Mouse (Mus musculus): ENCODE results near the gene Nfatc2ip. TPM values are rescaled to one million over a fixed set of nuclear protein-coding genes. Genes with fewer than 3 reads are reported as not detected.
A peak's percentile ranks its signal among the peaks of the same experiment; 100 is the strongest.

The Nfatc2ip gene
- polyA plus RNA-seq, 2 experiments, result 3.0 to 7.1 TPM

GRCm38 (mm10) chr7:126340896-126341295 is 55.6 kb downstream of the Nfatc2ip start:
- 23% methylated on average over 6 of the region's 6 CpGs for WGBS (ENCODE audit: insufficient replicate concordance)
- Histone ChIP-seq H3K36me3 (replicated peaks; ENCODE audit: control insufficient read depth, insufficient read depth, low read depth) (no peaks in the 10 kb centered on the region), H3K4me2 (ENCODE audit: low read depth) (no peak overlapping the region), H3K27me3 (ENCODE audit: control insufficient read depth, insufficient read depth, low read length) (no peaks in the 10 kb centered on the region), H3K4me1 (replicated peaks; ENCODE audit: control insufficient read depth in 2 of 2, insufficient read depth in 2 of 2, low read length in 1 of 2) (peaks cover 0 to 4% of the 10 kb centered on the region in 2 experiments; a peak in 1 of 4 replicates), H3K9ac (replicated peaks) (no peak overlapping the region), H3K4me3 (ENCODE audit: insufficient read depth in 1 of 2, low read depth in 2 of 2, low read length in 2 of 2) (no peak overlapping the region), H3K27ac (no peak overlapping the region), H3K9me3 (ENCODE audit: control insufficient read depth, low read length) (no peaks in the 10 kb centered on the region)
- TF ChIP-seq CTCF (IDR thresholded peaks at IDR 0.05; ENCODE audit: low read depth), result no peak
- TF ChIP-seq EP300 (IDR thresholded peaks at IDR 0.05; ENCODE audit: low read depth), result no peak
- DNase-seq (ENCODE audit: low read depth in 3 of 3, low spot score in 3 of 3) (no peak), ATAC-seq (ENCODE audit: insufficient read depth) (no peak)

GRCm38 (mm10) chr7:126340206-126340618 is 56.3 kb downstream of the Nfatc2ip start:
- Histone ChIP-seq H3K27ac (no peak overlapping the region), H3K9me3 (ENCODE audit: control insufficient read depth, low read length) (no peaks in the 10 kb centered on the region), H3K4me1 (replicated peaks; ENCODE audit: control insufficient read depth in 2 of 2, insufficient read depth in 2 of 2, low read length in 1 of 2) (peaks cover 0 to 4% of the 10 kb centered on the region in 2 experiments; a peak in 1 of 4 replicates), H3K4me3 (ENCODE audit: insufficient read depth in 1 of 2, low read depth in 2 of 2, low read length in 2 of 2) (no peak overlapping the region), H3K9ac (replicated peaks) (no peak overlapping the region), H3K4me2 (ENCODE audit: low read depth) (no peak overlapping the region), H3K27me3 (ENCODE audit: control insufficient read depth, insufficient read depth, low read length) (no peaks in the 10 kb centered on the region), H3K36me3 (replicated peaks; ENCODE audit: control insufficient read depth, insufficient read depth, low read depth) (no peaks in the 10 kb centered on the region)
- TF ChIP-seq EP300 (IDR thresholded peaks at IDR 0.05; ENCODE audit: low read depth) (no peak), CTCF (IDR thresholded peaks at IDR 0.05; ENCODE audit: low read depth) (no peak)
- ATAC-seq (ENCODE audit: insufficient read depth) (0 out of 2 replicates have a peak, but pooled peaks have one; percentile 31), DNase-seq (ENCODE audit: low read depth in 3 of 3, low spot score in 3 of 3) (no peak)
- WGBS (ENCODE audit: insufficient replicate concordance), result 53% methylated on average over 6 of the region's 6 CpGs

GRCm38 (mm10) chr7:126339521-126339971 is 57.0 kb downstream of the Nfatc2ip start:
- Histone ChIP-seq H3K27ac (no peak overlapping the region), H3K4me2 (ENCODE audit: low read depth) (no peak overlapping the region), H3K4me3 (ENCODE audit: insufficient read depth in 1 of 2, low read depth in 2 of 2, low read length in 2 of 2) (no peak overlapping the region), H3K27me3 (ENCODE audit: control insufficient read depth, insufficient read depth, low read length) (no peaks in the 10 kb centered on the region), H3K36me3 (replicated peaks; ENCODE audit: control insufficient read depth, insufficient read depth, low read depth) (no peaks in the 10 kb centered on the region), H3K9ac (replicated peaks) (no peak overlapping the region), H3K9me3 (ENCODE audit: control insufficient read depth, low read length) (no peaks in the 10 kb centered on the region), H3K4me1 (replicated peaks; ENCODE audit: control insufficient read depth in 2 of 2, insufficient read depth in 2 of 2, low read length in 1 of 2) (peaks cover 0 to 4% of the 10 kb centered on the region in 2 experiments; a peak in 1 of 4 replicates)
- ATAC-seq (ENCODE audit: insufficient read depth), result no peak
- no peak for DNase-seq (ENCODE audit: low read depth in 3 of 3, low spot score in 3 of 3)
- no peak for TF ChIP-seq EP300 (IDR thresholded peaks at IDR 0.05; ENCODE audit: low read depth)
- no peak for TF ChIP-seq CTCF (IDR thresholded peaks at IDR 0.05; ENCODE audit: low read depth)
- 73% methylated on average over 8 of the region's 8 CpGs for WGBS (ENCODE audit: insufficient replicate concordance)

GRCm38 (mm10) chr7:126338906-126339305 is 57.6 kb downstream of the Nfatc2ip start:
- 70% methylated on average over 8 of the region's 8 CpGs for WGBS (ENCODE audit: insufficient replicate concordance)

GRCm38 (mm10) chr7:126335556-126335955 is 61.0 kb downstream of the Nfatc2ip start:
- 62% methylated on average over 1 of the region's 1 CpGs for WGBS (ENCODE audit: insufficient replicate concordance)
- Histone ChIP-seq H3K4me1 (replicated peaks; ENCODE audit: control insufficient read depth in 2 of 2, insufficient read depth in 2 of 2, low read length in 1 of 2) (peaks cover 0 to 2% of the 10 kb centered on the region in 2 experiments; a peak in 1 of 4 replicates), H3K9me3 (ENCODE audit: control insufficient read depth, low read length) (no peaks in the 10 kb centered on the region), H3K27ac (no peak overlapping the region), H3K4me2 (ENCODE audit: low read depth) (no peak overlapping the region), H3K4me3 (ENCODE audit: insufficient read depth in 1 of 2, low read depth in 2 of 2, low read length in 2 of 2) (no peak overlapping the region), H3K27me3 (ENCODE audit: control insufficient read depth, insufficient read depth, low read length) (no peaks in the 10 kb centered on the region), H3K9ac (replicated peaks) (no peak overlapping the region), H3K36me3 (replicated peaks; ENCODE audit: control insufficient read depth, insufficient read depth, low read depth) (no peaks in the 10 kb centered on the region)
- TF ChIP-seq EP300 (IDR thresholded peaks at IDR 0.05; ENCODE audit: low read depth), result no peak
- peak; percentile 61 for TF ChIP-seq CTCF (IDR thresholded peaks at IDR 0.05; ENCODE audit: low read depth)
- ATAC-seq (ENCODE audit: insufficient read depth), result no peak
- no peak for DNase-seq (ENCODE audit: low read depth in 3 of 3, low spot score in 3 of 3)

More at GRCm38 (mm10) chr7:126338906-126339305, 57.6 kb downstream of the Nfatc2ip start:
- Histone ChIP-seq H3K27ac (no peak overlapping the region), H3K27me3 (ENCODE audit: control insufficient read depth, insufficient read depth, low read length) (no peaks in the 10 kb centered on the region), H3K4me1 (replicated peaks; ENCODE audit: control insufficient read depth in 2 of 2, insufficient read depth in 2 of 2, low read length in 1 of 2) (peaks cover 0 to 4% of the 10 kb centered on the region in 2 experiments; a peak in 1 of 4 replicates), H3K4me3 (ENCODE audit: insufficient read depth in 1 of 2, low read depth in 2 of 2, low read length in 2 of 2) (no peak overlapping the region), H3K4me2 (ENCODE audit: low read depth) (no peak overlapping the region), H3K9me3 (ENCODE audit: control insufficient read depth, low read length) (no peaks in the 10 kb centered on the region), H3K36me3 (replicated peaks; ENCODE audit: control insufficient read depth, insufficient read depth, low read depth) (no peaks in the 10 kb centered on the region), H3K9ac (replicated peaks) (no peak overlapping the region)
- ATAC-seq (ENCODE audit: insufficient read depth) (no peak), DNase-seq (ENCODE audit: low read depth in 3 of 3, low spot score in 3 of 3) (no peak)
- TF ChIP-seq EP300 (IDR thresholded peaks at IDR 0.05; ENCODE audit: low read depth) (no peak), CTCF (IDR thresholded peaks at IDR 0.05; ENCODE audit: low read depth) (no peak)

Small RNA genes within 50 kb of the gene (microRNA-seq; reads per million reads assigned to microRNA genes)
- gene Mir7058, result not detected

Other genes with a start within 250 kb of the Nfatc2ip start
- gene Xpo6, start 196.2 kb downstream of the Nfatc2ip start, polyA plus RNA-seq (2012; rRNA removed), result 47.5 and 52.3 TPM in 2 replicates
- 18.2 and 19.2 TPM in 2 replicates for gene Xpo6, start 196.2 kb downstream of the Nfatc2ip start, polyA plus RNA-seq (2014; fragmentation: Nextera tagmentation; extraction: Ambion mirVana)
- 0.86 and 1.4 TPM in 2 replicates for gene Sbk1, start 124.1 kb downstream of the Nfatc2ip start, polyA plus RNA-seq (2012; rRNA removed)
- 0.87 and 0.90 TPM in 2 replicates for gene Sbk1, start 124.1 kb downstream of the Nfatc2ip start, polyA plus RNA-seq (2014; fragmentation: Nextera tagmentation; extraction: Ambion mirVana)
- gene Lat, start 27.2 kb downstream of the Nfatc2ip start, polyA plus RNA-seq (2012; rRNA removed), result 7.3 and 7.5 TPM in 2 replicates
- 7.6 and 9.2 TPM in 2 replicates for gene Lat, start 27.2 kb downstream of the Nfatc2ip start, polyA plus RNA-seq (2014; fragmentation: Nextera tagmentation; extraction: Ambion mirVana)
- 20.2 and 21.7 TPM in 2 replicates for gene Spns1, start 19.3 kb downstream of the Nfatc2ip start, polyA plus RNA-seq (2012; rRNA removed)
- gene Spns1, start 19.3 kb downstream of the Nfatc2ip start, polyA plus RNA-seq (2014; fragmentation: Nextera tagmentation; extraction: Ambion mirVana), result 11.4 and 11.6 TPM in 2 replicates
- 0.30 and 0.35 TPM in 2 replicates for gene Cd19, start 18.2 kb upstream of the Nfatc2ip start, polyA plus RNA-seq (2012; rRNA removed)
- 0.34 and 0.64 TPM in 2 replicates for gene Cd19, start 18.2 kb upstream of the Nfatc2ip start, polyA plus RNA-seq (2014; fragmentation: Nextera tagmentation; extraction: Ambion mirVana)
- 3.4 and 4.4 TPM in 2 replicates for gene Rabep2, start 32.0 kb upstream of the Nfatc2ip start, polyA plus RNA-seq (2012; rRNA removed)
- gene Rabep2, start 32.0 kb upstream of the Nfatc2ip start, polyA plus RNA-seq (2014; fragmentation: Nextera tagmentation; extraction: Ambion mirVana), result 3.1 and 4.6 TPM in 2 replicates
- 0.15 and 0.16 TPM in 2 replicates for gene Atp2a1, start 66.4 kb upstream of the Nfatc2ip start, polyA plus RNA-seq (2012; rRNA removed)
- 0.10 TPM in 1 of 2 replicates, not detected in the other for gene Atp2a1, start 66.4 kb upstream of the Nfatc2ip start, polyA plus RNA-seq (2014; fragmentation: Nextera tagmentation; extraction: Ambion mirVana)
- 12.4 and 12.9 TPM in 2 replicates for gene Sh2b1, start 78.7 kb upstream of the Nfatc2ip start, polyA plus RNA-seq (2012; rRNA removed)
- gene Sh2b1, start 78.7 kb upstream of the Nfatc2ip start, polyA plus RNA-seq (2014; fragmentation: Nextera tagmentation; extraction: Ambion mirVana), result 8.3 and 9.5 TPM in 2 replicates
- 44.6 and 67.8 TPM in 2 replicates for gene Tufm, start 90.6 kb upstream of the Nfatc2ip start, polyA plus RNA-seq (2012; rRNA removed)
- gene Tufm, start 90.6 kb upstream of the Nfatc2ip start, polyA plus RNA-seq (2014; fragmentation: Nextera tagmentation; extraction: Ambion mirVana), result 73.2 and 82.9 TPM in 2 replicates
- 41.3 and 42.9 TPM in 2 replicates for gene Atxn2l, start 106.7 kb upstream of the Nfatc2ip start, polyA plus RNA-seq (2012; rRNA removed)
- 17.3 and 24.3 TPM in 2 replicates for gene Atxn2l, start 106.7 kb upstream of the Nfatc2ip start, polyA plus RNA-seq (2014; fragmentation: Nextera tagmentation; extraction: Ambion mirVana)
- 45.7 and 58.0 TPM in 2 replicates for gene Eif3c, start 169.7 kb upstream of the Nfatc2ip start, polyA plus RNA-seq (2012; rRNA removed)
- 94.4 and 96.2 TPM in 2 replicates for gene Eif3c, start 169.7 kb upstream of the Nfatc2ip start, polyA plus RNA-seq (2014; fragmentation: Nextera tagmentation; extraction: Ambion mirVana)
- gene Apobr, start 188.2 kb upstream of the Nfatc2ip start, polyA plus RNA-seq (2012; rRNA removed), result 1.2 and 1.6 TPM in 2 replicates
- 0.69 TPM in 2 replicates for gene Apobr, start 188.2 kb upstream of the Nfatc2ip start, polyA plus RNA-seq (2014; fragmentation: Nextera tagmentation; extraction: Ambion mirVana)
- gene Cln3, start 189.1 kb upstream of the Nfatc2ip start, polyA plus RNA-seq (2012; rRNA removed), result 8.4 and 8.8 TPM in 2 replicates
- 7.2 and 9.7 TPM in 2 replicates for gene Cln3, start 189.1 kb upstream of the Nfatc2ip start, polyA plus RNA-seq (2014; fragmentation: Nextera tagmentation; extraction: Ambion mirVana)
- 0.07 TPM in 1 of 2 replicates, not detected in the other for gene Il27, start 198.2 kb upstream of the Nfatc2ip start, polyA plus RNA-seq (2012; rRNA removed)
- gene Il27, start 198.2 kb upstream of the Nfatc2ip start, polyA plus RNA-seq (2014; fragmentation: Nextera tagmentation; extraction: Ambion mirVana), result not detected in 2 replicates
- gene Nupr1, start 234.1 kb upstream of the Nfatc2ip start, polyA plus RNA-seq (2012; rRNA removed), result 1.9 and 2.6 TPM in 2 replicates
- 1.3 and 3.2 TPM in 2 replicates for gene Nupr1, start 234.1 kb upstream of the Nfatc2ip start, polyA plus RNA-seq (2014; fragmentation: Nextera tagmentation; extraction: Ambion mirVana)

Measured in liver, embryonic 14.5 days (tissue).